Mouse (Mus musculus): ENCODE measurements around the gene Shank2.

GRCm38 (mm10) chr7:144469908-144470544 is 468.3 kb downstream of the Shank2 start:
- TF ChIP-seq CTCF (IDR thresholded peaks at IDR 0.05; ENCODE audit: control insufficient read depth, insufficient read depth, low read length), result no peak
- no peak for TF ChIP-seq POLR2A (IDR thresholded peaks at IDR 0.05; ENCODE audit: borderline replicate concordance, control insufficient read depth, low read depth, low read length)

Data from bone marrow, adult 2 months (tissue).